Mouse (Mus musculus): ENCODE data around the gene Nkg7.

Gene Nkg7

DNA sequence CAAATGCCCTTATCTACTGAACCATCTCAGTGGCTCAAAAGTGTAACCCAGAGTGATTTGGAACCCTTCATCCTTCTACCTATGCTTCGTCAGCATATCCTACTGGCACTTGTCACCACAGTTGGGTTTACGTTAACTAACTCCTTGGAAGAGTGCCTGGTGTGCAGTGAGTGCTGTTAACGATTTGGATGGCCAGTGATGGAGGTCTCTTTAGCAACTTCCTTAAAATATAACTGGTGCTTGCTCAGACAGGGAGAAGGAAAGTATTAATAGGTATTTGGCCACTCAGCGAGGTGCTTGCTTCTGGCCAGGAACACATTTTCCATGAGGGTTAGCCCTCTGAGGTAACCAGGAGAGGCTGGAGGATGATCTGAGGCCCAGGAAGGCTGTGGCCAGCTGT is 10.9 kb downstream of the Nkg7 start:
- DNase-seq (ENCODE audit: low spot score in 2 of 2) = no peak

- no peak for DNase-seq (ENCODE audit: low spot score in 2 of 2)
Observed at GRCm38 (mm10) chr7:43448246-43448645, 11.4 kb downstream of the Nkg7 start.

DNA sequence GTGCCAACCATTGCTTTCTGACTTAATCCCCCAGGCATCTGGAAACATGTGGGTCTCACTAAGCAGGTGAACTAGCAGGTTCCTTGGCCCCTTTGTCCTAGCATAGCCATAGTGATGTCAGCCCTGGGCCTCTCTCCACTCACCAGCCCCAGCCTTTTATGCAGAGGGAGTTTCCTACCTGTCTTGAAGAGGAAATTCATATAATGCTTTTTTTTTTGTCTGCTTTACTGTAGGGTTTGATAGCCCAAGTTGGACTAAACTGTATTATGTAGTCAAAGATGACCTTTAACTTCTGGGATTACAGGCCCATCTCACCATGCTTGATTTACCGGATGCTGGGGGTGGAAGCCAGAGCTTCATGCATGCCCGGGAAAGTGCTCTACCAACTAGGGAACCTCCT is 12.9 kb downstream of the Nkg7 start:
- no peak for DNase-seq (ENCODE audit: low spot score in 2 of 2)

- no peak for DNase-seq (ENCODE audit: low spot score in 2 of 2)
Observed at GRCm38 (mm10) chr7:43451726-43452125, 14.9 kb downstream of the Nkg7 start.

DNA sequence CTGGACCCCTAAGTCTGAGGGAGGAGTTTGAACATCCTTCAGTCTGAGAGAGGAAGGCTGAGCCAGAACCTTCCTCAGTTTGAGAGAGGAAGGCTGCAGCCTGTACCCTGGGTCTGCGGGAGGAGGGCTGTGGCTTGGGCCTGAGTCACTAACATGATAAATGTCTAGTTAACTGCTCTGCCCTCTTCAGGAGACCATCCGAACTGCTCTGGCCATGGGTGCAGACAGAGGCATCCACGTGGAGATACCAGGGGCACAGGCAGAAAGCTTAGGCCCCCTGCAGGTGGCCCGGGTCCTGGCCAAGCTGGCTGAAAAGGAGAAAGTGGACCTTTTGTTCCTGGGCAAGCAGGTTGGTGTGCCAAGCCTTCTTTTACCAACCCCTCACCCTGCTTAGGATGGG is 15.7 kb downstream of the Nkg7 start:
- no peak for DNase-seq (ENCODE audit: low spot score in 2 of 2)

DNA sequence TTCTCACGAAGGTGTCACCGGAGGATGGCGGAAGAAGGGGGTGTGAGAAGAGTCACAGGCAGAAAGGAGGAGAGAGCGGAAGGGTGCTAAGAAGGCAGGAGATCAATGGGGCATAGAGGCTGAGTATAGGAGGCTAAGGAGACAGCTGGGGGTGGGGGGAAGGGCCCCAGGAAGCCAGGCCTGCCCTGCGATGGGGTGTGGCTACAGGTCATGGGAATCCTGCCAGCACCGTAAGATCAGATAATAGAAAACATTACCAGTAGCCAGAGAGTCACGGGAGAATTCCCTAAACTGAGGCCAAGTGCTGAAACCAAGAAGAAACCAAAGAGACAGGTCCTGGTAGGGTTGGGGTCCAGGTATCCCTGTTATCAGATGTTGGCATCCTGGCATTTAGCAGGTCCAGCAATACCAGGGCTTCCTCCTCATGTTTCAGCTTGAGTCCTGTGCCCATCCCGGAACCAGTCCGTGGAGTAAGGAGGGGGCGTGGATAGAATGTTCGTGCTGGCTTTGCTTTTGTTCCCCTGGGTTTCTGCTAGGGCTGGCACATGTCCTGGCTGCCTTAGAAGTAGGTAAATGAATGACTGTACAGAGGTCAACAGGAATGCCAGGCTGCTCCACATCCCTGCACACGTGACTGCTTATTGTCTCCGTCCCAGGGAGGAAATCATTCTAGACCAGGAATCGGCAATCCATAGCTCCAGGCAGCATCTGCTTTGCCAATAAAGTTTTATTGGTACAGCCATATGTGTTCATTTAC is 16.9 kb downstream of the Nkg7 start:
- peak in 1 of 2 experiments; percentile 25 for DNase-seq (ENCODE audit: low spot score in 2 of 2)

- DNase-seq (ENCODE audit: low spot score in 2 of 2) = no peak
Observed at GRCm38 (mm10) chr7:43454371-43454770, 17.5 kb downstream of the Nkg7 start.

DNA sequence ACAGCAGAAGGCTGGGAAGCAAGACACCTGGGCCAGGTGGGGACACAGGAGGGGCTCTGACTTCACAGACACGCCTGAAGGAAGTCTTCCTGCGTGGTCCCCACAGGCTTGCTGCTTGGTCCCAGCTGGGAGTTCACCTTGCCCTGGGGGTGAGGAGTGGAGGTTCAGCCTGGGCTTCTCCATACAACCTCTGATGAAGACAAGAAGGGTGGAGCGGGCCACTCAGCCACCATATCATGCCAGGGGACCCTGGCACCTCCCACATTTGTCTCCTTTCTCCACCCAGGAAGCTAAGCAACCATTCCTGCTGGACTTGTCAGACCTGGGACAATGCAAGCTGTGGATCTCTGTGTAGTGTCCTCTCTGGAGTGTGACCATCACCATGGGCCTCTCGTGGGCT is 26.0 kb downstream of the Nkg7 start, which contains the start of gene Vsig10l:
Gene Vsig10l (plus strand): TSS at position 301 of the 400 bp plus-strand sequence.
- DNase-seq (ENCODE audit: low spot score in 2 of 2) = no peak

GRCm38 (mm10) chr7:43463976-43464375 is 27.1 kb downstream of the Nkg7 start:
- no peak for DNase-seq (ENCODE audit: low spot score in 2 of 2)

GRCm38 (mm10) chr7:43464864-43465343 is 28.0 kb downstream of the Nkg7 start:
- no peak for DNase-seq (ENCODE audit: low spot score in 2 of 2)

DNA sequence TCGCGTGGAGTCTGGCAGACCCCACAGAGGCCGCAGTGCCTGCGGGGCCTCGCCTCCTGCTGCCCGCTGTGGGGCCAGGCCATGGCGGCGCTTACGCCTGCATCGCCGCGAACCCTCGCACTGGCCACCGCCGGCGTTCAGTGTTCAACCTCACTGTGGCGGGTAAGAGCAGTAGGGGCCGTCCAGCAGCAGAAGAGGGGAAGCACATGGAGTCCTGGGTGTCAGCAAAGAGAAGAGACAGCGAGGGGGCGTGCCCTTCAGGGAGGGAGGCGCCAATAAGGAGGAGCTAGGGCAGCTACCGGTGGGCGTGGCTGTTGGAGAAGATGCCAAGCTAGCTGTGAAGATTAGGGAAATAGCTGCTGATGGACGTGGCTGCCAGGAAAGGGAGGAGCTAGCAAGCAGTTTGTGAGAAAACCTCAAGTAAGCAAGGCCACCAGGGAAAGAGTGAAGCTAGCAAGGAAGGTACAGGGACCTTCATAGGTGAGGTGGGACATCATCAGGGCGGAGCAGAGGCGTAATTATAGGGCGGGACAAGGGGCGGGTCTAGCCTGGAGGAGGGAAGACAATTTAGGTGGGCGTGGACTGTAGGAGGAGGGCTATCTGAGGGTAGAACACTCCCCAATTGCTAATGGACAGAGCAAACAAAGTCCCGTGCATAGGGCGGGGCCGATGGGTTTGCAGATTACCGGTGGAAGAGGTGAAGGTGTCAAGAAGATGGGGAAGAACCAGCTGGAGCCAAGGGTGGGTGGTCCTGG is 28.6 kb downstream of the Nkg7 start:
- DNase-seq (ENCODE audit: low spot score in 2 of 2) = peak; percentile 79 to 89

DNA sequence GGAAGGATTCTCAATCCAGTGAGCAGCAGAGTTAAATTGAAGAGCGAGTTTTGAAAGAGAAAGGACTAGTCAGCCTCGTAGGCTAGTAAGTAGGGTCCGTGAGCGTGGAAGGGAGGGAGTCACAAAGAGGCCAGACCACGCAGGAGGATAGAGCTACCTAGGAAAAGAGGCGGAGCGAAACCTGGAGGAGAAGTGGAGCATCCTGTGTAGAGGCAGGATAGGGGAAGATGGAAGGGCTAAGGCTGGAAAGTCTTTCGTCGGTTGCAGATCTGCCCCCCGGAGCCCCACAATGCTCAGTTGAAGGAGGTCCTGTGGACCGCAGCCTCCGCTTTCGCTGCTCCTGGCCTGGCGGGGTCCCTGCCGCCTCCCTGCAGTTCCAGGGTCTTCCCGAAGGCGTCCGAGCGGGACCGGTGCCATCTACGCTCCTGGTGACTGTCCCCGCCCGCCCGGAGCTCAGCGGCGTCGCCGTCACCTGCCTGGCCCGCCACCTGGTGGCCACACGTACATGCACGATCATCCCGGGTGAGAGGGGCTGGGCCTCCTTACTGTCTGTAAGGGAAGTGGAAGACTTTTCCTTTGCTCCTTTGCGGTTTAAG is 29.3 kb downstream of the Nkg7 start:
- DNase-seq (ENCODE audit: low spot score in 2 of 2) = peak; percentile 63 to 84

DNA sequence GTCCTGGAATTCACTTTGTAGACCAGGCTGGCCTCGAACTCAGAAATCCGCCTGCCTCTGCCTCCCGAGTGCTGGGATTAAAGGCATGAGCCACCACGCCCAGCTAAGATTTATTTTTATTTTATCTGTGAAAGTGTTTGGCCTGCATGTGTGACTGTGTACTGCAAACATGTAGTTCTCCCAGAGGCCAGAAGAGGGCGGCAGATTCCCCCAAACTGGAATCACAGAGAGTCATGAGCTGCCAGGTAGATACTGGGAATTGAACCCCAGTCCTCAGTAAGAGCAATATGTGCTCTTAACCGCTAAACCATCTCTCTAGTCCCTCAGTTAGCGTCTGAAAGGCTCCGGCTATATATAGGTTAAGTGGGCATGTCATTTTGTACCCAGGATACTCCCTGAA is 33.5 kb downstream of the Nkg7 start:
- DNase-seq (ENCODE audit: low spot score in 2 of 2) = no peak

DNA sequence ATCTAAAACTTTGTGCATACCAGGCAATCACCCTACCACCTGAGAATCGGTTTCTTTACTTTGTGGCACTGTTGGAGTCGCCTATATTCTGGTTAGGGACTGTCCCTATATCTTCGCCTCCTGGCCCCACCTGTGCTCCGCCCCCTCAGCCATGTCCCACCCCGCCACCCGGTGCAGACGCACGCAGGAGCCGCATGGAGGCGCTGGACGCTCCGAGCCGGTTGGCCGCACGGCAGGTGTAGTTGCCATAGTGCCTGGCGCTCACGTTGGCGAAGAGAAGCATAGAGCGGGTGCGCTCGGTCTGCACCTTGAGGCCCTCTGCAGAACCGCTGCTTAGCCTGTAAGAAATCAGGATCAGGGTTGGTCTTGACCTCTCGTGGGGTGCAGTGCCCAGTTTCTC is 38.8 kb downstream of the Nkg7 start:
- no peak for DNase-seq (ENCODE audit: low spot score in 2 of 2)

DNA sequence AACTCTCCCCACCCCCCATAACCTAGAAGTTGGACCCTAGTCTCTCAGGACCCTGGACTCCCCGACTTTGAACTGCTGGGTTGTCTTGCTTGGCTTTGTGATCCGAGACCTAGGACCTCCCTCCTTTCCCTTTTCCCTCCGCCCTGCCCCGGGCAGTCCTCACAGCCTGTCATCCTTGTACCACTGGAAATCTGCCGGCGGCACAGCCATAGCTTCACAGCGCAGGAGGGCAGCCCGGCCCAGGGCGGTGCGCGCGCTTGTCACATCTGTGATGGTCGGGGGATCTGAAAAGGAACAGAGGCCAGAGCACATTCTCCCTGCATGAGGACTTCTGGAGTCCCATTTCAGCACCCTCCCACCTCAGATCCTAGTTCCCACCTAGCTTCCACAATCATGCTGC is 39.5 kb downstream of the Nkg7 start:
- DNase-seq (ENCODE audit: low spot score in 2 of 2) = no peak

GRCm38 (mm10) chr7:43481191-43481590 is 44.3 kb downstream of the Nkg7 start:
- DNase-seq (ENCODE audit: low spot score in 2 of 2) = no peak

GRCm38 (mm10) chr7:43482090-43482716 is 45.3 kb downstream of the Nkg7 start:
- no peak for DNase-seq (ENCODE audit: low spot score in 2 of 2)

GRCm38 (mm10) chr7:43483236-43483635 is 46.4 kb downstream of the Nkg7 start:
- DNase-seq (ENCODE audit: low spot score in 2 of 2) = no peak

Measured in urinary bladder, postnatal 36 days (tissue).